Mouse (Mus musculus) ES-E14 (cell line): Measurements from ENCODE around the gene Sugp1.

Experiments used
- ZC3H11A ChIP-seq: IDR thresholded peaks from 2 replicates; pipeline ENCODE4 v1.6.1; 2012; ENCODE audit warnings: low read depth, mild to moderate bottlenecking, inconsistent platforms, low read length, borderline replicate concordance
- ZNF384 ChIP-seq: IDR thresholded peaks from 2 replicates; pipeline ENCODE4 v1.6.1; 2012; ENCODE audit warnings: low read depth, low read length, inconsistent platforms

DNA sequence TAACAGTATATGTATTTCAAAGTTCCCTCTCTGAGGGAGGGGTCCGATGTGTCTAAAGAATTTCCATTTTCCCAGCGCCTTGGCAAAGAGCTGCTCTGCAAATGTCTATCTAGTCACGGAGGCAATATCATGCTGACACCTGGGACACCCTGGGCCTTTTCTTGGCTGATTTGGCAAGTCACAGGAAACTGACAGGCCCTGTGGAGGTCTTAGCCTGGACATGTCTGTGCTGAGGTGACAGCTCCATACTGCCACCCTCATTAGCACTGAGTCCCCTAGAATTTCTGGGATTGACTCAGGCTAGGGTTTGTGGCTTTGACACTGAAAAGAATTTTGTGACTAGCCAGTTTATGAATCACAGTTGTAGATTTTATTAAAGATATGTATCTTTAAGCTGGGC, 30.3 kb upstream of the Sugp1 start:
- TF ChIP-seq ZNF384 (no peak), ZC3H11A (no peak)
